Mouse (Mus musculus): Measurements from ENCODE around the gene Med19. TPM values are rescaled to one million over a fixed set of nuclear protein-coding genes. Genes with fewer than 3 reads are reported as not detected.

The Med19 gene
- polyA plus RNA-seq (2014; fragmentation: Illumina TruSeq; extraction: RNeasy Lipid Tissue Mini Kit (QIAGEN cat#74804); ENCODE audit: low read depth, low replicate concordance): 55.8 TPM

GRCm38 (mm10) chr2:84677968-84678880 lies at the start of gene Med19, which contains the start of gene Gm28635:
Med19 (plus strand) TSS chr2:84678402.
Gm28635 (minus strand) TSS chr2:84678041.

GRCm38 (mm10) chr2:84650464-84651195 lies 27.6 kb upstream of the Med19 start, which contains the start of gene Ctnnd1:
Ctnnd1 (minus strand) TSS chr2:84650765.

GRCm38 (mm10) chr2:84658806-84659205 lies 19.4 kb upstream of the Med19 start, which contains the start of gene Btbd18:
Btbd18 (plus strand) TSS chr2:84659079.

GRCm38 (mm10) chr2:84670569-84670933 lies 7.7 kb upstream of the Med19 start, which contains the start of gene Selenoh:
Selenoh (minus strand) TSS chr2:84670770.

GRCm38 (mm10) chr2:84679016-84679415 lies 814 bp downstream of the Med19 start, which contains the start of gene Tmx2:
Tmx2 (minus strand) TSS chr2:84679140.

GRCm38 (mm10) chr2:84714811-84715561 lies 36.8 kb downstream of the Med19 start, which contains the start of gene Zdhhc5:
Zdhhc5 (minus strand) TSS chr2:84715180.

GRCm38 (mm10) chr2:84727172-84727858 lies 49.1 kb downstream of the Med19 start, which contains the start of gene Clp1:
Clp1 (minus strand) TSS chr2:84727350.

GRCm38 (mm10) chr2:84733579-84734300 lies 55.5 kb downstream of the Med19 start, which contains the start of gene Ypel4:
Ypel4 (plus strand) TSS chr2:84734058.

Other genes with a start within 250 kb of the Med19 start
- gene Tfpi, start 201.6 kb upstream of the Med19 start, polyA plus RNA-seq (2014; fragmentation: Illumina TruSeq; extraction: RNeasy Lipid Tissue Mini Kit (QIAGEN cat#74804); ENCODE audit: low read depth, low replicate concordance): 9.8 TPM
- gene Ctnnd1, start 27.6 kb upstream of the Med19 start, polyA plus RNA-seq (2014; fragmentation: Illumina TruSeq; extraction: RNeasy Lipid Tissue Mini Kit (QIAGEN cat#74804); ENCODE audit: low read depth, low replicate concordance): 79.3 TPM
- 4.5 TPM for gene Btbd18, start 19.3 kb upstream of the Med19 start, polyA plus RNA-seq (2014; fragmentation: Illumina TruSeq; extraction: RNeasy Lipid Tissue Mini Kit (QIAGEN cat#74804); ENCODE audit: low read depth, low replicate concordance)
- gene Selenoh, start 7.6 kb upstream of the Med19 start, polyA plus RNA-seq (2014; fragmentation: Illumina TruSeq; extraction: RNeasy Lipid Tissue Mini Kit (QIAGEN cat#74804); ENCODE audit: low read depth, low replicate concordance): 5.3 TPM
- not detected for gene Gm28635, start 361 bp upstream of the Med19 start, polyA plus RNA-seq (2014; fragmentation: Illumina TruSeq; extraction: RNeasy Lipid Tissue Mini Kit (QIAGEN cat#74804); ENCODE audit: low read depth, low replicate concordance)
- 70.8 TPM for gene Tmx2, start 738 bp downstream of the Med19 start, polyA plus RNA-seq (2014; fragmentation: Illumina TruSeq; extraction: RNeasy Lipid Tissue Mini Kit (QIAGEN cat#74804); ENCODE audit: low read depth, low replicate concordance)
- 265 TPM for gene Zdhhc5, start 36.8 kb downstream of the Med19 start, polyA plus RNA-seq (2014; fragmentation: Illumina TruSeq; extraction: RNeasy Lipid Tissue Mini Kit (QIAGEN cat#74804); ENCODE audit: low read depth, low replicate concordance)
- 51.4 TPM for gene Clp1, start 48.9 kb downstream of the Med19 start, polyA plus RNA-seq (2014; fragmentation: Illumina TruSeq; extraction: RNeasy Lipid Tissue Mini Kit (QIAGEN cat#74804); ENCODE audit: low read depth, low replicate concordance)
- gene Ypel4, start 55.7 kb downstream of the Med19 start, polyA plus RNA-seq (2014; fragmentation: Illumina TruSeq; extraction: RNeasy Lipid Tissue Mini Kit (QIAGEN cat#74804); ENCODE audit: low read depth, low replicate concordance): 3.0 TPM
- not detected for gene Gm19426, start 65.3 kb downstream of the Med19 start, polyA plus RNA-seq (2014; fragmentation: Illumina TruSeq; extraction: RNeasy Lipid Tissue Mini Kit (QIAGEN cat#74804); ENCODE audit: low read depth, low replicate concordance)
- gene Serping1, start 97.0 kb downstream of the Med19 start, polyA plus RNA-seq (2014; fragmentation: Illumina TruSeq; extraction: RNeasy Lipid Tissue Mini Kit (QIAGEN cat#74804); ENCODE audit: low read depth, low replicate concordance): 12.6 TPM
- 2.4 TPM for gene Ube2l6, start 120.4 kb downstream of the Med19 start, polyA plus RNA-seq (2014; fragmentation: Illumina TruSeq; extraction: RNeasy Lipid Tissue Mini Kit (QIAGEN cat#74804); ENCODE audit: low read depth, low replicate concordance)
- gene Smtnl1, start 144.2 kb downstream of the Med19 start, polyA plus RNA-seq (2014; fragmentation: Illumina TruSeq; extraction: RNeasy Lipid Tissue Mini Kit (QIAGEN cat#74804); ENCODE audit: low read depth, low replicate concordance): 1.1 TPM
- 1.9 TPM for gene Timm10, start 148.6 kb downstream of the Med19 start, polyA plus RNA-seq (2014; fragmentation: Illumina TruSeq; extraction: RNeasy Lipid Tissue Mini Kit (QIAGEN cat#74804); ENCODE audit: low read depth, low replicate concordance)
- gene Slc43a1, start 160.4 kb downstream of the Med19 start, polyA plus RNA-seq (2014; fragmentation: Illumina TruSeq; extraction: RNeasy Lipid Tissue Mini Kit (QIAGEN cat#74804); ENCODE audit: low read depth, low replicate concordance): 0.11 TPM
- gene Rtn4rl2, start 208.3 kb downstream of the Med19 start, polyA plus RNA-seq (2014; fragmentation: Illumina TruSeq; extraction: RNeasy Lipid Tissue Mini Kit (QIAGEN cat#74804); ENCODE audit: low read depth, low replicate concordance): not detected